Mouse (Mus musculus) G1E (cell line): ENCODE measurements around the gene Trim24.

Experiments
- CTCF ChIP-seq: IDR thresholded peaks from 2 replicates; pipeline ENCODE4 v1.5.1; 2012; ENCODE audit warnings: low read depth, low read length, inconsistent platforms, mixed read lengths
- GATA1 ChIP-seq: IDR thresholded peaks from 2 replicates; pipeline ENCODE4 v1.6.1; 2012; ENCODE audit warnings: borderline replicate concordance, low read length, inconsistent platforms, mixed read lengths
- GATA2 ChIP-seq: IDR thresholded peaks from 2 replicates; pipeline ENCODE4 v1.6.1; 2012; ENCODE audit warnings: low read depth, low read length, inconsistent platforms, borderline replicate concordance
- TAL1 ChIP-seq: conservative IDR thresholded peaks from 2 replicates; pipeline ENCODE4 v1.6.1; 2012; ENCODE audit warnings: low read depth, low read length, inconsistent platforms, mixed read lengths

DNA sequence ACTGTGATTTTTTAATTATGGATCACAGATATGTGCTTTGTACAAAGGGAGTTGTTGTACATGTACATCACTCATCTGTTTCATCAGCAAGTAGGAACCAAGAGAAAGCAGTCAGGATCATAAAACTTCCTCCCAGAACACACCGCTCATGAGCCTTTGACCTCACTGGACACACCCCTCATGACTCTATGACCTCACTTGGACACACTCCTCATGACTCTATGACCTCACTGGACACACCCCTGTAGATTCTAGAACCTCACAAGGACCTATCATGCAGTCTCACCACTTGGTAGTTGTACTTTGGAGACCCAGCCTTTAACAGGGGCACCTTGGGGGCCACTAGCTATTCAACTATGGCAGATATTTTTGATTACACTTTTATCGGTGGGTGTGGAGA is 29.6 kb downstream of the Trim24 start:
- TF ChIP-seq CTCF (no peak), TAL1 (no peak), GATA1 (no peak), GATA2 (no peak)
